Mouse (Mus musculus): ENCODE measurements around the gene Tsr3. TPM values are rescaled to one million over a fixed set of nuclear protein-coding genes. Genes with fewer than 3 reads are reported as not detected.

Tsr3 gene
- polyA plus RNA-seq, 1 experiment from 2014 or later, result 63.3 TPM

- Histone ChIP-seq H3K9ac (no peak overlapping the region), H3K36me3 (ENCODE audit: poor library complexity, severe bottlenecking) (peaks cover 6% of the 10 kb centered on the region), H3K4me3 (no peak overlapping the region), H3K27me3 (peaks cover 21% of the 10 kb centered on the region), H3K9me3 (replicated peaks) (no peaks in the 10 kb centered on the region), H3K4me2 (no peak overlapping the region), H3K27ac (no peak overlapping the region), H3K4me1 (peaks cover 28% of the 10 kb centered on the region)
- no peak for ATAC-seq
- WGBS, result 79% methylated on average over 8 of the region's 8 CpGs
These were observed 10.3 kb downstream of the Tsr3 start for GRCm38 (mm10) chr17:25250181-25250835.

DNA sequence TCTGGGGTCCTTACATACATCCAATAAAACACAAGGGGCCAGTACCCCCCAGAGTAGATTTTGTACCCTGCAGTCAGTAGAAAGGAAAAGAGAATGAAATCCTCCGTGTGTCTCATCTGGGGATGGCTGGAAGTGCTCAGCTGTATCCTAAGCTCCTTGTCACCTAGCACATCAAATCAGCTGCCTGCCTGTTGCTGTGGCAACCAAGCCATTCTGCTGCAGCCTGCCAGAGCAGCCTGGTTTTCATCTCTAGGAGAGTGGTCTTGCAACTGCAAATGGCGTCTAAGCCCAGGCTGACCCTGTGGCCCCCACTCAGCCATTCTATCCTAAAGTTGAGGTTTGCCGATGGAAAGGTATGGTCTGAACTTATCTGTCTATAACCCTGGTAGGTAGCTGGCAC is 12.7 kb downstream of the Tsr3 start:
- peak overlapping the region; percentile 4; the same call in 1 of the 2 replicates for H3K4me2 ChIP-seq
- ATAC-seq, result peak; percentile 57; the same call in 1 of the 2 replicates
- H3K27ac ChIP-seq, result peak overlapping the region; percentile 32
- no peaks in the 10 kb centered on the region for H3K9me3 ChIP-seq (replicated peaks)
- peaks cover 42% of the 10 kb centered on the region for H3K4me1 ChIP-seq
- no peak overlapping the region for H3K4me3 ChIP-seq
- no peaks in the 10 kb centered on the region for H3K36me3 ChIP-seq (ENCODE audit: poor library complexity, severe bottlenecking)
- H3K27me3 ChIP-seq, result peaks cover 43% of the 10 kb centered on the region
- peak overlapping the region; percentile 35; the same call in 1 of the 2 replicates for H3K9ac ChIP-seq
- 25% methylated on average over 3 of the region's 3 CpGs for WGBS

- Histone ChIP-seq H3K27me3 (peaks cover 42% of the 10 kb centered on the region), H3K4me1 (peaks cover 42% of the 10 kb centered on the region), H3K9me3 (replicated peaks) (no peaks in the 10 kb centered on the region), H3K36me3 (ENCODE audit: poor library complexity, severe bottlenecking) (peaks cover 2% of the 10 kb centered on the region; the same call in 1 of the 2 replicates), H3K9ac (0 out of 2 replicates have a peak overlapping the region, but pooled peaks have one; percentile 31), H3K27ac (peak overlapping the region; percentile 46), H3K4me3 (no peak overlapping the region), H3K4me2 (peak overlapping the region; percentile 36)
- 15% methylated on average over 10 of the region's 10 CpGs for WGBS
- ATAC-seq, result 0 out of 2 replicates have a peak, but pooled peaks have one; percentile 7
These were observed 13.8 kb downstream of the Tsr3 start for GRCm38 (mm10) chr17:25253760-25254159.

DNA sequence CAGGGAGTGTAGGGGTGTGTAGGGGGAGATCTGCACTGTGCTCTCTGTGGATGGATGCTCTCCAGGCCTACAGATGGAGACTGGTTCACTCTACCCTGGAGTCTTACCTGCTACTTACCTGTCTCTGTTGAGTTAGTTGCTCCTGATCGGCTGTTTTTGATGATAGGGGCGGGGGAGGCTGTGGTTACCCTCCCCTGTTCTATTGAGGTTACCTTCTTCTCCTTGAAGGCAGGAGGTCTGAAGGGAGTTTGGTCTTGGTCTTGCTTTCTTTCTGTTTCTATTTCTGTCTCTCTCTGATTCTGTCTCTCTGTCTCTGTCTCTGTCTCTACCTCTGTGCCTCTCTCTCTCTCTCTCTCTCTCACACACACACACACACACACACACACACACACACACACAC is 15.1 kb downstream of the Tsr3 start:
- H3K9ac ChIP-seq, result no peak overlapping the region
- H3K36me3 ChIP-seq (ENCODE audit: poor library complexity, severe bottlenecking), result peaks cover 16% of the 10 kb centered on the region
- peaks cover 40% of the 10 kb centered on the region for H3K27me3 ChIP-seq
- H3K27ac ChIP-seq, result no peak overlapping the region
- WGBS, result 64% methylated on average over 2 of the region's 2 CpGs
- no peaks in the 10 kb centered on the region for H3K9me3 ChIP-seq (replicated peaks)
- no peak overlapping the region for H3K4me2 ChIP-seq
- H3K4me1 ChIP-seq, result peaks cover 42% of the 10 kb centered on the region
- ATAC-seq, result no peak
- H3K4me3 ChIP-seq, result no peak overlapping the region

DNA sequence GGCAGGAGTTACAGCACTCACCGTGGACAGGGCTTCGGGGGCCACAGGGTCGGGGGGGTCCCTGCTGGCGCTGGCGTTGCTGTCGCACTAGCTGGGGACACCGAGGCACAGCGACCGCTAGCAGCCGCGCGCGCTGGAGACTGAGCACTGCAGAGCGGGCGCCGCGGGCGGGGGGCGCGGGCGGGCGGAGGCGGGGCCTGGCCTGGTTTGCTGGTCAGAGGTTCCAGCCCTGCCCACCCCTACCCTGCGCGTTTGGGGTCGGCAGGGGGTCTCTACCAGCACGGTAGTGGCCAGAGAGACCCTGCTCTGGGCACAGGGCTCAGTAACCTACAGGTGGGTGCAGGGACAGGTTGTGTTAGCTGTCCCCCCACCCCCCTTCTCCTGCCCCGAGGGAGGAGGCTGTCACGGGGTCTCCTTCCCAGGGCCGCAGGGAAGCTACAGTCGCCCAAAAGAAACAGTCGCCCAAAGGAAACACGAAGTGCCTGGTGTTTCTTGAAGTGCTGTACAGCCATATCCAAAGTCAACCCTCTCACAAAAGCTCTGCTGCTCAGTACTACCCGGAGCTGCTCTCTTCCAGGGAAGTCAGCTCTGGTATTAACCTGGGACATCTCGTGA is 16.3 kb downstream of the Tsr3 start, which contains the start of gene Baiap3:
TSS of gene Baiap3 (minus strand) at position 225 of the 615 bp plus-strand sequence.
- H3K4me2 ChIP-seq, result peak within 1 kb of the TSS; percentile 61
- peaks cover 40% of the 10 kb centered on the region for H3K27me3 ChIP-seq
- H3K4me3 ChIP-seq, result peak within 1 kb of the TSS; percentile 33
- H3K4me1 ChIP-seq, result peaks cover 42% of the 10 kb centered on the region
- peaks cover 19% of the 10 kb centered on the region for H3K36me3 ChIP-seq (ENCODE audit: poor library complexity, severe bottlenecking)
- H3K9ac ChIP-seq, result peak within 1 kb of the TSS; percentile 45
- no peak within 1 kb of the TSS for H3K27ac ChIP-seq
- no peaks in the 10 kb centered on the region for H3K9me3 ChIP-seq (replicated peaks)
- 6% methylated on average over 24 of the region's 35 CpGs for WGBS
- ATAC-seq, result peak; percentile 36; the same call in 1 of the 2 replicates

DNA sequence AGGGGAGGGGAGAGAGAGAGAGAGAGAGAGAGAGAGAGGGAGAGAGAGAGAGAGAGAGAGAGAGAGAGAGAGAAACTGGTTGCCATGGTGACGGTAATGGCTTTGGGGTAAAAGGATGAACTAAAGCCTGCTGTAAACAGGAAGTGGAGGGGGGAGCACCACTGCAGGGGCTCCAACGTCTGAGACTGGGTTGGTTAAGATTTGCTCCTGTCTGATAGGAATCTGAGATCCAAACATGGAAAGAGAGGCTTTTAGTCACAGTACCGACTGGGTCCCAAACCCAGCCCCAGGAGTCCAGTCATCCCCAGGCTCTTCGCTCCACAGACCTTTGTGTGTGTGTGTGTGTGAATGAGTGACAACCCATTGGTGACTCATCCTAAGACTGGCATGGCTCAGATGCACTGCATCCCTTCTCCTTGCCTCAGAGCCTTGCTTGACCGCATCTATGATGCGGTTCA is 17.9 kb downstream of the Tsr3 start:
- Histone ChIP-seq H3K27ac (no peak overlapping the region), H3K4me3 (no peak overlapping the region), H3K36me3 (ENCODE audit: poor library complexity, severe bottlenecking) (peaks cover 25% of the 10 kb centered on the region), H3K27me3 (peaks cover 40% of the 10 kb centered on the region), H3K4me1 (peaks cover 33% of the 10 kb centered on the region), H3K9ac (no peak overlapping the region), H3K9me3 (replicated peaks) (no peaks in the 10 kb centered on the region), H3K4me2 (no peak overlapping the region)
- ATAC-seq, result no peak
- 64% methylated on average over 6 of the region's 6 CpGs for WGBS

DNA sequence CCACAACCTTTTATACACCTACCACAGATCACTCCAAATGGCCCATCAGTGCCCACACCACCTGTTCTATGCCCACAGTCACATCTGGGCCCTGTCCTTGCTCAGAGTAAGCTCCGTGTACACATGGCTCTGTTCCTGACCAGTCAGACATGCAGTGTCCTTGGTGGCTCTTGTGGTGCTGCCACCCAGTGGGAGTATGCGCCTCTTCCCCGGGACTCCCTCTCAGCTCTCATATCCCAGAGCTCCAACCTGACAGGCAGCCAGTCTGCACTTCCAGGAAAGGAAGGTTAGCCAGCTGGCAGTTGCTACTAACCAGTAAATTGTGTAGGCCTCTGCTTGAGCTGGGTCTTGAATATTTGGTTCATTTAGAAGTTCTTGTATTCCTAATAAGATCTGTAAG is 24.5 kb downstream of the Tsr3 start:
- Histone ChIP-seq H3K9ac (no peak overlapping the region), H3K36me3 (ENCODE audit: poor library complexity, severe bottlenecking) (peaks cover 82% of the 10 kb centered on the region), H3K4me2 (no peak overlapping the region), H3K4me1 (peaks cover under 1% of the 10 kb centered on the region; the same call in 1 of the 2 replicates), H3K4me3 (no peak overlapping the region), H3K27me3 (no peaks in the 10 kb centered on the region), H3K27ac (no peak overlapping the region), H3K9me3 (replicated peaks) (no peaks in the 10 kb centered on the region)
- no peak for ATAC-seq
- WGBS, result 67% methylated on average over 3 of the region's 3 CpGs

GRCm38 (mm10) chr17:25270795-25271335 is 30.9 kb downstream of the Tsr3 start:
- peak overlapping the region; percentile 100 for H3K9ac ChIP-seq

DNA sequence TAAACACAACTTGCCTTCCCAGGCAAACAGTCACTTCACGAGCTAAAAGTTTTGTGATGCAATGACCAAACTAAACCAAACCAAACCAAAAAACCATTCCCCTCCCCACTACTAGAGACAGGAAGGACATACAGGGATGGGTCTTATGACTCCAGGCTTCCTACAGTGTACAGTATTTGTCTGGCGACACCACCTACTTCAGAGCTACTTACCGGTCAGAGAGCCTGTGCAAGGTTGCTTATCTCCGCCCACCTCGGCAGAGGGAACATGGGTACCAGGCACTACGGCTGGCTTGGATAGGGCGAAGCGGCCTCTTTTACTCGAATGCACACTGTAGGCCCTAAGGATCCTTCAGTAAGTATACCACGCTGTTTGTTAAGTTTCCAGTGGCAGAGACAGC is 32.4 kb downstream of the Tsr3 start:
- no peaks in the 10 kb centered on the region for H3K9me3 ChIP-seq (replicated peaks)
- peak overlapping the region; percentile 97 for H3K27ac ChIP-seq
- H3K27me3 ChIP-seq, result no peaks in the 10 kb centered on the region

More at GRCm38 (mm10) chr17:25270795-25271335, 30.9 kb downstream of the Tsr3 start:
- Histone ChIP-seq H3K9me3 (replicated peaks) (no peaks in the 10 kb centered on the region), H3K27ac (no peak overlapping the region), H3K27me3 (no peaks in the 10 kb centered on the region), H3K4me3 (peak overlapping the region; percentile 94), H3K36me3 (ENCODE audit: poor library complexity, severe bottlenecking) (peaks cover 49% of the 10 kb centered on the region), H3K4me1 (peaks cover 36% of the 10 kb centered on the region), H3K4me2 (peak overlapping the region; percentile 93)
- WGBS, result 79% methylated on average over 2 of the region's 2 CpGs
- ATAC-seq, result no peak

GRCm38 (mm10) chr17:25272951-25273705 is 33.2 kb downstream of the Tsr3 start:
- no peaks in the 10 kb centered on the region for H3K27me3 ChIP-seq
- peaks cover 36% of the 10 kb centered on the region for H3K4me1 ChIP-seq
- H3K9me3 ChIP-seq (replicated peaks), result no peaks in the 10 kb centered on the region
- peak overlapping the region; percentile 93 for H3K4me2 ChIP-seq
- peaks cover 27% of the 10 kb centered on the region for H3K36me3 ChIP-seq (ENCODE audit: poor library complexity, severe bottlenecking)
- peak overlapping the region; percentile 100 for H3K9ac ChIP-seq
- peak; percentile 94 for ATAC-seq
- WGBS, result under 1% methylated on average over 85 of the region's 92 CpGs
- peak overlapping the region; percentile 97 for H3K27ac ChIP-seq
- H3K4me3 ChIP-seq, result peak overlapping the region; percentile 94

More for the DNA sequence above, 32.4 kb downstream of the Tsr3 start:
- WGBS, result 1% methylated on average over 10 of the region's 10 CpGs
- peak overlapping the region; percentile 93 for H3K4me2 ChIP-seq
- H3K4me1 ChIP-seq, result peaks cover 36% of the 10 kb centered on the region
- no peak for ATAC-seq
- H3K9ac ChIP-seq, result peak overlapping the region; percentile 100
- H3K4me3 ChIP-seq, result peak overlapping the region; percentile 94
- H3K36me3 ChIP-seq (ENCODE audit: poor library complexity, severe bottlenecking), result peaks cover 35% of the 10 kb centered on the region

DNA sequence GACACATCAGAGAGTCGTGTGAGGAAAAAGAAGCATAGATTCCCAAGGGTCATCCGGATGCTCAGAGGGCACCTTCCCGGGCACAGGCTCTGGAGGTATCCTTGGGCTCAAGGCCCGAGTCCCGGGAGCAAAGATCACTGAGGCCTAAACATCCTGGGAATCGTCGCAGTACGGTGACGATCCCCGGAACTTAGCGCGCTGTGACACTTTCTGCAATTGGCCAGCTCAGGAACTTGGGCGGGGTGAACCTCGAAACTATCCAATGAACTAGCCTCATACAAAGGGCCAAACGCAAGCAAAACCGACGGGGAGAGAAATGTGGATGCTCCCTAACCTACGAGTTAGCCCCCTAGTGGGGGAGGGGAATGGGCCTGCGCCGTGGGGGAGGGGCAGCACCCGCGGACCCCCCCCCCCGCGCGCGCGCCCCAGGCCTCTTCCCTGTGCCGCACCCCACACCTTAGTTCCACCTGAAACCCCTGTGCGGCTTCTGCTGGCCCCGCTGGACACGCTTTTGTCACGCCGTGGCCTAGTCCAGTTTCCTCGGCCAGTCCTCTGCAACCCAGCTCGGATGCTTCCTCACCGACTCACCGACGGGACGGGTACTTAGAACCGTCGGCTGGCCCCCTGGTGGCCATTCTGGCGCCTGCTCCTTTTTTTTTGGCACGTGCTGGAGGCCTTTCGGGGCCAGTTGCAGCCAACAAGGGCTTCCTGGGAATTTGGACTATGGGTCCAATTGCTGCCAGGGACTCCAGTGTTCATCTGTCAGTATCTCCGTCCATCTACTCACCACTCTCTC is 33.9 kb downstream of the Tsr3 start:
- peak overlapping the region; percentile 93 for H3K4me2 ChIP-seq
- H3K36me3 ChIP-seq (ENCODE audit: poor library complexity, severe bottlenecking), result peaks cover 19% of the 10 kb centered on the region
- peak overlapping the region; percentile 97 for H3K27ac ChIP-seq
- no peaks in the 10 kb centered on the region for H3K27me3 ChIP-seq
- peak; percentile 94 for ATAC-seq
- under 1% methylated on average over 40 of the region's 45 CpGs for WGBS
- no peaks in the 10 kb centered on the region for H3K9me3 ChIP-seq (replicated peaks)
- peak overlapping the region; percentile 100 for H3K9ac ChIP-seq
- peaks cover 36% of the 10 kb centered on the region for H3K4me1 ChIP-seq
- H3K4me3 ChIP-seq, result peak overlapping the region; percentile 94
